Mouse (Mus musculus) heart, adult 18-20 months (tissue): Measurements from ENCODE around the gene Arrdc3. TPM values are rescaled to one million over a fixed set of nuclear protein-coding genes. Genes with fewer than 3 reads are reported as not detected.

ENCODE experiments used
- DNase-seq, 2 experiments: peaks; one replicate each; pipeline ENCODE4 v3.0.0; 2021 to 2022; ENCODE audit warnings: mixed read lengths in 1 of 2
- total RNA-seq, 2 experiments: library from RNA; stranded (reverse); gene quantifications; 2 replicates each; pipeline ENCODE4 v1.2.3; 2021

Arrdc3 gene
- total RNA-seq, 2 experiments from 2014 or later: 27.0 to 38.7 TPM

GRCm38 (mm10) chr13:80920939-80921338 lies 37.8 kb downstream of the Arrdc3 start:
- no peak for DNase-seq

GRCm38 (mm10) chr13:80921593-80922327 lies 38.6 kb downstream of the Arrdc3 start:
- DNase-seq: no peak

GRCm38 (mm10) chr13:80928187-80928586 lies 45.0 kb downstream of the Arrdc3 start:
- no peak for DNase-seq

GRCm38 (mm10) chr13:80930030-80930429 lies 46.8 kb downstream of the Arrdc3 start:
- no peak for DNase-seq

DNA sequence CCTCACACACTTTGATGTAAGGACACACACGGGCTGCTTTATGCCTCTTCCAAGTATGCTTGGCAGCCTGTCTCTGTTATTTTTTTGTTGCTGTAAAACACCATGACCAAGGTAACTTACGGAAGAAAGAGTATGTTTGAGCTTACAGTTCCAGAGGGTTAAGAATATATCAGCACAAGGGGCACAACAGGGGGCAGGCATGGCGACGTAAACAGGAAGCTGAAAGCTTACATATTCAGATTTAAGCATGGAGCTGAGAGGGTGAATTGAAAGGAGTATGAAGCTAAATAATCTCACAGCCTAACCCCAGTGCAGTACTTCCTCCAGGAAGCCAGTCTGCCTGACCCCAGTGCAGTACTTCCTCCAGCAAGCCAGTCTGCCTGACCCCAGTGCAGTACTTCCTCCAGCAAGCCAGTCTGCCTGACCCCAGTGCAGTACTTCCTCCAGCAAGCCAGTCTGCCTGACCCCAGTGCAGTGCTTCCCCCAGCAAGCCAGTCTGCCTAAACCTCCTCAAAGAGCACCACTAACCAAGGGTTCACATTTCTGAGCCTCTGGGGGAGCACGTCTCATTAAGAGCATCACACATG lies 49.7 kb downstream of the Arrdc3 start:
- DNase-seq: no peak

- peak; percentile 38 to 55 for DNase-seq
These were observed 53.2 kb downstream of the Arrdc3 start for GRCm38 (mm10) chr13:80936426-80936825.

GRCm38 (mm10) chr13:80939228-80939627 lies 56.0 kb downstream of the Arrdc3 start:
- DNase-seq: peak; percentile 67 to 68

DNA sequence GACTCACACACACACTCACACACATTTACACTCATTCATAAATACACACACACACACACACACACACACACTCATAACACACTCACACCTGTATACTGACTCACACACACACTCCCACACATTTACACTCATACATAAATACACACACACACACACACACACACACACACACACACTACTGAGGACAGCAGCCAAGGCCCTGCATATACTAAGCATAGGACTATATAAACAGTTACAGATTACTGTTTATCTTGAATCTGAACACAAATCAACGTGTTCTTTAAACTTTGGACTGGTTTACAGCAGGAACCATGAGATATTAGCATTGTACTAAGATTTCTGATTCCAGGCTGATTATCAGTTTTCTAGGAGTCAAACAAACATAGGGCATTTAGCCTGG lies 56.7 kb downstream of the Arrdc3 start:
- DNase-seq: no peak

DNA sequence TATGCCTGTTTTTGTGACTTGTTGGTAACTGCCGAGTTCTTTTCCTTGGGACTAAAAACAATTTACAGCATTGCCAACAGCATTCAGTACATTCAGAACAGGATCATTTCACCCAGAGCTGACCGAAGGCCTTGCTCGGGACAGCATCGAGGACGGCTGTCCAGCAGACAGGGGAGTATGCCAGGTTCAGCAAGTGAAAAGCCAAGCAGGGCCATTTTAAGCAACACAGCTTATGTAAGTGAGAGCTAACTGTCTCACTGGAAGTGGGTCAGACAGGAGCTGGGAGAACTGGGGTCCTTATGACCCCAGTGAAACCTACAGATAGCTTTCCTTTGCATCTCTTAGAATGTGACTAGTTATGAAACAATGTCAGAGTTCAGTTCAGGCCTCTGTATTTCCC lies 57.2 kb downstream of the Arrdc3 start:
- peak; percentile 76 to 80 for DNase-seq

DNA sequence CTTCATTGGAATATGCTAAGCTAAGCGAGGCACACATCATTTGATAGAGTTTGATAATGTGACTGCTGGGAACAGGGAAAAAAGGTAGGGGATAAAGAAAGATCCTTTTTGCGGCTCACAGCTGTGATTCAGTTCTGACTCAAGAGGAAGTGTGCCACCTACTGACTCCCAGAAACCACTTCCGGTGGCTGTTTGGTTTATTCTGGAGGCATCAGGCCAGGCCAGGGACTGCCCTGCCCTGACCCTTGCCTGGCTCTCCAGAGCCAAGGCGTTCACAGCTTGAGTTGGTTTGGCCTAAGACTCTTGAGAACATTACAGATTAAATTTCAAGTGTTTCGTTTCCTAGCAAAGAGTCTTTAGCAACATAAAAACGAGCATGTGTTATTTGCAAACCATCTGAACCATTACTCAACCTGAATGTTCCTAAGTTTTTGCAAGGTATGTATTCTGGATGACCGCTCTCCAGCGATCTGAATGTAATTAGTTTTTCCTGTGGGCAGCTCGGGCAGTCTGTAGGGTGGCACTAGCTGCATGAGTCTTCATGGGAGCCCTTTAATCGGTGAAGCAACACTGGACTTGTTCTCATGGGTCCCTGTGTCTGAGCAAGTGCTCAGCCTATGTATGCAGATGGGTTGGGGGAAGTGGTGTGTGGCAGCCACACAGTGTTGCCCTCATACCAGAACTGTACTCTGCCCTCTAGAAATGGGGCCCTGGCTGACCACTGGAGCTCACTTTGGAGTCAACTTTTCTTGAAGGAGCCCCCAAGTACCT lies 57.9 kb downstream of the Arrdc3 start:
- peak; percentile 80 to 88 for DNase-seq

GRCm38 (mm10) chr13:80944532-80944931 lies 61.3 kb downstream of the Arrdc3 start:
- DNase-seq: no peak
